Mouse (Mus musculus) gastrocnemius, adult 8-10 months (tissue): Measurements from ENCODE around the gene Bpifb2. TPM values are rescaled to one million over a fixed set of nuclear protein-coding genes. Genes with fewer than 3 reads are reported as not detected.
A peak's percentile ranks its signal among the peaks of the same experiment; 100 is the strongest.
"Not testable (repeated sequence)": the region's sequence is repeated elsewhere in the genome, so short reads cannot be mapped to it uniquely, and the experiment has no call there.

ENCODE experiments used
- DNase-seq, 2 experiments: peaks; one replicate each; pipeline ENCODE4 v3.0.0; 2022; ENCODE audit warnings: low spot score in 2 of 2
- total RNA-seq, 4 experiments: library from RNA; stranded (reverse); gene quantifications; 2 replicates each; pipeline ENCODE4 v1.2.4; 2022

Gene Bpifb2
- total RNA-seq = not detected

GRCm38 (mm10) chr2:153874745-153875144 is at the start of gene Bpifb2:
Gene Bpifb2, plus strand, starts transcription at chr2:153875045.
- DNase-seq = no peak

GRCm38 (mm10) chr2:153825900-153826299 is 48.9 kb upstream of the Bpifb2 start:
- DNase-seq = not testable (repeated sequence)

- DNase-seq = no peak
These were observed 47.5 kb upstream of the Bpifb2 start for GRCm38 (mm10) chr2:153827171-153827830.

GRCm38 (mm10) chr2:153828704-153829103 is 46.1 kb upstream of the Bpifb2 start:
- DNase-seq = no peak

GRCm38 (mm10) chr2:153833291-153833690 is 41.6 kb upstream of the Bpifb2 start:
- no peak for DNase-seq

GRCm38 (mm10) chr2:153842854-153843253 is 32.0 kb upstream of the Bpifb2 start:
- no peak for DNase-seq

- DNase-seq = no peak
These were observed 26.5 kb upstream of the Bpifb2 start for GRCm38 (mm10) chr2:153848389-153848788.

GRCm38 (mm10) chr2:153850351-153851029 is 24.4 kb upstream of the Bpifb2 start:
- DNase-seq = no peak

GRCm38 (mm10) chr2:153851030-153851360 is 23.9 kb upstream of the Bpifb2 start:
- peak in 1 of 2 experiments; percentile 20 for DNase-seq

GRCm38 (mm10) chr2:153853544-153853943 is 21.3 kb upstream of the Bpifb2 start:
- DNase-seq = no peak

GRCm38 (mm10) chr2:153859581-153859980 is 15.3 kb upstream of the Bpifb2 start:
- no peak for DNase-seq

GRCm38 (mm10) chr2:153860315-153860714 is 14.5 kb upstream of the Bpifb2 start:
- DNase-seq = no peak

GRCm38 (mm10) chr2:153860715-153861114 is 14.1 kb upstream of the Bpifb2 start:
- DNase-seq = no peak

- no peak for DNase-seq
These were observed 12.9 kb upstream of the Bpifb2 start for GRCm38 (mm10) chr2:153861960-153862359.

GRCm38 (mm10) chr2:153870984-153871383 is 3.9 kb upstream of the Bpifb2 start, which contains the start of gene Sun5:
Gene Sun5, minus strand, starts transcription at chr2:153871084.
- no peak for DNase-seq

- no peak for DNase-seq
These were observed 24.3 kb downstream of the Bpifb2 start for GRCm38 (mm10) chr2:153899111-153899510.

- no peak for DNase-seq
These were observed 25.2 kb downstream of the Bpifb2 start, which contains the start of gene Bpifb6 for GRCm38 (mm10) chr2:153900088-153900487. Gene Bpifb6, plus strand, starts transcription at chr2:153900388.

- no peak for DNase-seq
These were observed 27.9 kb downstream of the Bpifb2 start for GRCm38 (mm10) chr2:153902726-153903125.

- no peak for DNase-seq
These were observed 31.8 kb downstream of the Bpifb2 start for GRCm38 (mm10) chr2:153906626-153907025.

GRCm38 (mm10) chr2:153914151-153914550 is 39.3 kb downstream of the Bpifb2 start:
- no peak for DNase-seq

GRCm38 (mm10) chr2:153917930-153918329 is 43.1 kb downstream of the Bpifb2 start, which contains the start of gene Bpifb3:
Gene Bpifb3, plus strand, starts transcription at chr2:153918230.
- DNase-seq = no peak

- no peak for DNase-seq
These were observed 46.4 kb downstream of the Bpifb2 start for GRCm38 (mm10) chr2:153921246-153921645.

- no peak for DNase-seq
These were observed 55.1 kb downstream of the Bpifb2 start for GRCm38 (mm10) chr2:153929871-153930413.
